Mouse (Mus musculus): Measurements from ENCODE around the gene Il1rap. TPM values are rescaled to one million over a fixed set of nuclear protein-coding genes. Genes with fewer than 3 reads are reported as not detected.

Gene Il1rap
- polyA plus RNA-seq, 1 experiment from 2014 or later, result 7.6 TPM

DNA sequence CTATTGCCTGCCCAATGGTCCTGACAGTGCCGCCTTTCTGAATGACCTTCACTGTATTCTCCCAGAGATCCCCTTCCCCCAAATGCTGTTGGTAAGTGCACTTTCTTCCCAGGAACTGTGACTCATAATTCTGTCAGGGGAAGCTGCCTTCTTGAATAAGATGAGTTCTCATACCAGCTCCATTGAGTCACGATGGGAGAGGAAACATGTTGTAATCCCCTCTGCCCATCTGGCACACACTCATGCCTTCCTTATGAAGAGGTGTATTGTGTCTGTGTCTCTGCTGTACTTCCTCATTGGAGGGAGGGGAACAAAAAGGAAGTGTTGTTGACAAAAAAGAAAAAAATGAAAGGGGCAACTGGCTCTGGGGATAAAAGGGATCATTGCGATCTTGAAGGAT lies 44.6 kb downstream of the Il1rap start:
- no peaks in the 10 kb centered on the region for H3K4me1 ChIP-seq (replicated peaks)
- no peak overlapping the region for H3K4me2 ChIP-seq
- 77% methylated on average over 3 of the region's 3 CpGs for WGBS
- no peak overlapping the region for H3K27ac ChIP-seq (replicated peaks)
- no peak overlapping the region for H3K9ac ChIP-seq
- no peaks in the 10 kb centered on the region for H3K9me3 ChIP-seq
- no peaks in the 10 kb centered on the region for H3K36me3 ChIP-seq
- no peaks in the 10 kb centered on the region for H3K27me3 ChIP-seq
- no peak for ATAC-seq (ENCODE audit: low read depth)
- H3K4me3 ChIP-seq, result no peak overlapping the region

DNA sequence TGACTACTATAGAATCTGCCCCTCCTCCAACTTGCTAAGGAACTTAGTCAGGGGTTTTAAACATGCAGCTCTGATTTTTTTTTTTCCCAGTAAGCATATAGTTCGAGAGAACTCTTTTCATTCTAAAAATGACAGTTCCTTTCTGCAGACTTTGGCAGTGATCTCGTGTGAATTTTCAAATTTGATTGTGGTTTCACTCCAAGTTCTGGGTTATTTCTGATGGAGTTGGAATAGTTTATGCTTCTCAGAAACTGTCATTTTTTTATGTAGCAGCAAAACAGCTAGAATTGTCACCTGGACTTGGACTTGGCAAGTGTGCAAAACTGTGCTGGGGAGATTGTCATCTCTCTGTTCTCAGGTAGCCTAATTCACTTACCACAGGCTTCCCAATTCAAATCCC lies 53.3 kb downstream of the Il1rap start:
- no peaks in the 10 kb centered on the region for H3K9me3 ChIP-seq
- WGBS, result 65% methylated on average over 2 of the region's 2 CpGs

DNA sequence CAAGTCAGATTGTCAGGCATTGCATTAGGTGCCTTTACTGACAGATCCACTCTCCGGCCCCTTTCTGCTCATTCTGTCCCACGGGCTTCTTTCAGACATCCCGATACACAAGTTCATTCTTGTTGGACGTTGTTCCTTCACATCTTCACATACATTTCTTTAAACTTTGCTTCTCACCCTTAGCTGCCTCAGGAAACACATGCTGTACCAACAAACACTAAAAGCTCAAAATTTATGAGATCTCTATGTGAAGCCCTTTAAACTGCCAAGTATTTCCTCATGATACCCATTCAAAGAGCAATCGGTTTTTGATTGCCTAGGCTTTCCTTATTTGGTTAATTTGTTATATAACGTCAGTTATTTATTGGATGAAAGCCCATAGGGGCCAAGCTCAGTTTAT lies 61.6 kb downstream of the Il1rap start:
- ATAC-seq (ENCODE audit: low read depth), result no peak
- Histone ChIP-seq H3K27me3 (no peaks in the 10 kb centered on the region), H3K36me3 (no peaks in the 10 kb centered on the region), H3K27ac (replicated peaks) (no peak overlapping the region), H3K4me3 (no peak overlapping the region), H3K9ac (no peak overlapping the region), H3K4me1 (replicated peaks) (no peaks in the 10 kb centered on the region), H3K9me3 (no peaks in the 10 kb centered on the region), H3K4me2 (no peak overlapping the region)
- 75% methylated on average over 6 of the region's 6 CpGs for WGBS

More for the DNA sequence above, 53.3 kb downstream of the Il1rap start:
- Histone ChIP-seq H3K27me3 (no peaks in the 10 kb centered on the region), H3K4me3 (no peak overlapping the region), H3K27ac (replicated peaks) (no peak overlapping the region), H3K9ac (no peak overlapping the region), H3K4me2 (no peak overlapping the region), H3K4me1 (replicated peaks) (no peaks in the 10 kb centered on the region), H3K36me3 (no peaks in the 10 kb centered on the region)
- ATAC-seq (ENCODE audit: low read depth), result no peak

DNA sequence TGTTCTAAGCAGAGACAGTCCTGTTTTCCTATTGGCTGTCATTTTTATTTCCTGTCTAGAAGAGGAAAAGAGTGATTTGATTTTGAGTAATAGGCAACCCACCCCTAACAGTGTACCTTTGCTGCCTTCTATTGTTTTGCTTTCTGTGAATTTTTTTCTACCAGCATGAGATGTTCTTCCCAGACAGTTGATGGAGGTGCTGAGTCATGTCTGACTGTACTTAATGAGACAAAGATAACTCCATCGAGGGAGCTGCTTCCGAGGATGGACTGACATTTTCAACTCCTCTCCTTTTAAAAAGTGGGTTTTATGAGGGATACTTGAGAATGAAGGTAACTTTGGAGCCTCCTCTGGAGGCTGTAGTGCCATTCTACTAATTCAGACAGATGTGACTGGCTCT lies 64.6 kb downstream of the Il1rap start:
- WGBS, result 81% methylated on average over 2 of the region's 2 CpGs
- no peaks in the 10 kb centered on the region for H3K36me3 ChIP-seq

DNA sequence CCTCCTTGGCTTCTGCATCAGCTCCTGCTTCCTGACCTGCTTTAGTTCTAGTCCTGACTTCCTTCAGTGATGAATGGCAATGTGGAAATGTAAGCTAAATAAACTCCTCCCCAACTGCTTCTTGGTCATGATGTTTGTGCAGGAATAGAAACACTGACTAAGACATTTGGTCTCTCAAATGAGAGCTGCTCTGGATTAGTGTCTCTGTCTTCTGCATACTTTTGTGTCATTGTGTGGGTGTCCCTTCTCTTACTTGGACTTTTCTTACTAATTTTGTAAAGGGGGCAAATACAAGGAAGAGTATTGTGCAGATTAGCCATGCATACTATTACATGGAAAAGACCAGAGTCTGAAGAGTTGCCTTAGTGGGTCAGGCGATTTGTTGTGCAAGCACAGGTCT lies 65.5 kb downstream of the Il1rap start:
- no peak overlapping the region for H3K27ac ChIP-seq (replicated peaks)
- no peaks in the 10 kb centered on the region for H3K36me3 ChIP-seq
- no peak for ATAC-seq (ENCODE audit: low read depth)
- no peaks in the 10 kb centered on the region for H3K4me1 ChIP-seq (replicated peaks)
- 80% methylated on average over 1 of the region's 1 CpGs for WGBS
- H3K4me2 ChIP-seq, result no peak overlapping the region
- H3K9me3 ChIP-seq, result no peaks in the 10 kb centered on the region
- no peaks in the 10 kb centered on the region for H3K27me3 ChIP-seq
- H3K9ac ChIP-seq, result no peak overlapping the region
- no peak overlapping the region for H3K4me3 ChIP-seq

More for the DNA sequence above, 64.6 kb downstream of the Il1rap start:
- Histone ChIP-seq H3K27me3 (no peaks in the 10 kb centered on the region), H3K9me3 (no peaks in the 10 kb centered on the region), H3K4me2 (no peak overlapping the region), H3K4me3 (no peak overlapping the region), H3K4me1 (replicated peaks) (no peaks in the 10 kb centered on the region), H3K9ac (no peak overlapping the region), H3K27ac (replicated peaks) (no peak overlapping the region)
- ATAC-seq (ENCODE audit: low read depth), result no peak

DNA sequence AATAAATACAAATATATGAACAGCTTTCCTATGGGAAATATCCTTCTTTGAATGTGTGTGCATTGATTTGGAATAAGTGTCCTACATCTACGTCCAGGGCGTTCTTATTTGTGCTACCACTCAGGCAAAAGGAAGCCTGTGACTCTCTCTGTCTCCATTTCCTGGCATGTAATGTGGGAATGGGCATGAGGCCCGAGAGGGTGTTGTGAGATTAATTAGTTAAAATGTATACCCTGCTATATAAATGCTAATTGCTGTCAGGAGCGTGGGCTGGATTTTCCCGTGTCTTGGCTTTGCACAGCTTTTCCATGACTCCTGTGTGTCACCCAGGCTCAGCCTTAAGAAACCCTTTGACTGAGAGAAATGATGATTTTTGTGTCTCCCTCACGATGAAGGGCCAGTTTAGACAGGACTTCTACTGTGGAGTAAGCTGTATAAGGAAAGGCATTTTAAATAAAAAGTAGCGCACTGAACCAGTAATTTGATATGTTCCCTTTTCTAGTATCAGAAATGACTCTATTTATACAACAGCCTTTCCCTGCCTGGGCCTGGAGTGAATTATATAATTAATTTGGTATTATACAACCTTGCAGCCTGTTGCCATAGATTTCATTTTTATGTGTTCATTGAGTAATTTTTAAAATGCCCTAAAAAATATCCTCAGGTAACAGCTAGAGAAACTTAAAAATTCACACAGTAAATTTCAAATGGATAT lies 81.4 kb downstream of the Il1rap start:
- 49% methylated on average over 7 of the region's 7 CpGs for WGBS
- Histone ChIP-seq H3K9ac (no peak overlapping the region), H3K9me3 (no peaks in the 10 kb centered on the region), H3K4me3 (no peak overlapping the region), H3K27me3 (no peaks in the 10 kb centered on the region), H3K27ac (replicated peaks) (no peak overlapping the region; the same call in 1 of the 2 replicates), H3K36me3 (no peaks in the 10 kb centered on the region), H3K4me1 (replicated peaks) (peaks cover 7% of the 10 kb centered on the region), H3K4me2 (no peak overlapping the region)
- peak; percentile 71 for ATAC-seq (ENCODE audit: low read depth)

DNA sequence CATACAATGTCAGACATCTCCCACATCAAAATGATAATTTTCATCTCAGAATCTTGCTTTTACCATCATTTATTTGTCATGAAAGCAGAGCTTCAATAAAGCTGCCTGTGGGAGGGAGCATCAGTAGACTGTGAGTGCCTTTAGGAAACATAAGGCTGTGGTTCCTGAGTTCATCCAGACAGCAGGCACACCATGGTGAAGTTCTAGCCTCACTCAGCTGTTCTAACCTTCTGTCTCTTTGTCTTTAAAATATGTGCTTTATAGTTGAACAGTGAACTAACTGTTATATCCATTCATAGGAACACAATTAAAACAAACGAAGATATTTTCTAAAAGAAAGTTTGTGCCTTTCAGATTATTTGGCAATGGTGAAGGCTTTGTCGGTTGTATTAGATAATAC lies 84.9 kb downstream of the Il1rap start:
- Histone ChIP-seq H3K27ac (replicated peaks) (no peak overlapping the region), H3K9ac (no peak overlapping the region), H3K9me3 (no peaks in the 10 kb centered on the region), H3K4me3 (no peak overlapping the region), H3K27me3 (no peaks in the 10 kb centered on the region), H3K4me1 (replicated peaks) (peaks cover 7% of the 10 kb centered on the region), H3K36me3 (no peaks in the 10 kb centered on the region), H3K4me2 (no peak overlapping the region)
- WGBS, result 91% methylated on average over 2 of the region's 2 CpGs
- no peak for ATAC-seq (ENCODE audit: low read depth)

DNA sequence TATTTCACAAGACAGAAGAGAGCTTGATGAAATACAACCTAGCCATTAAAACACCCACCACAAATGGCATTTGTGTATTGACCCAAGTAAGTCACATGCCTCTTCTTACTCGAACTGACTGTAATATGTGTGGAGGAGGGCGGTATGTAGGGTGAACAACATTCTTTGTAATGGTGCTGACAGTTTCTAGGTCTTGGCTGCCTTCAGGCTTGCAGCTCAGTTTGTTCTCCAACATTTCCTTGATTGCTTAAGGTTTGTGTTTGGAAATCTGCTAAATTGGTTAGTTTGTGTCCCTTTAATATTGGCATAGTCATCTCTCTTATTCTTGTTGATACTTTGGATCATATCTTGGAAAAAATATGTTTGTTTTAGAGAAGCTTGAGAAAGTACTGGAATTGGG lies 87.6 kb downstream of the Il1rap start:
- Histone ChIP-seq H3K9ac (no peak overlapping the region), H3K27me3 (no peaks in the 10 kb centered on the region), H3K4me2 (no peak overlapping the region), H3K36me3 (no peaks in the 10 kb centered on the region), H3K4me3 (no peak overlapping the region), H3K9me3 (no peaks in the 10 kb centered on the region), H3K27ac (replicated peaks) (no peak overlapping the region), H3K4me1 (replicated peaks) (no peaks in the 10 kb centered on the region)
- ATAC-seq (ENCODE audit: low read depth), result no peak
- 64% methylated on average over 2 of the region's 2 CpGs for WGBS

DNA sequence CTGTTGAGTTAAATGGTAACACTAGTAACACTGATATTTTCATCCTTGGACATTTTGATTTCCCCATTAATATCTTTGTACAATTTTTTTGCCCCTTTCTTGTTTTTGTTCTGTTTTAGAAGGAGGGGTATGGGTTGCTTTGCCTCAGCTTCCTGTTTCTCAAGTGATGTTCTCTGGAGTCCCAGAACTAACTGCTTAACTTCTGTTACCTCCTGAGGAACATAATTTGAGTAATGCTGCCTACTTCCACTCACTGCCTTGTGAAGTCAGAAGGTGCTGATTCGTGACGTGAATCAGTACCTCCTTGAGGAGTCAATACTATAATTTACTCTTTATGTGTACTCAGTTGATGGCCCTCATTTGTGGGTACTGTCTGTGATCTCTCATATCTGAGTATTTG lies 98.9 kb downstream of the Il1rap start:
- Histone ChIP-seq H3K4me1 (replicated peaks) (no peaks in the 10 kb centered on the region), H3K4me3 (no peak overlapping the region), H3K36me3 (no peaks in the 10 kb centered on the region), H3K4me2 (no peak overlapping the region), H3K27ac (replicated peaks) (no peak overlapping the region), H3K9me3 (no peaks in the 10 kb centered on the region), H3K27me3 (no peaks in the 10 kb centered on the region), H3K9ac (no peak overlapping the region)
- WGBS, result 84% methylated on average over 2 of the region's 2 CpGs
- no peak for ATAC-seq (ENCODE audit: low read depth)

DNA sequence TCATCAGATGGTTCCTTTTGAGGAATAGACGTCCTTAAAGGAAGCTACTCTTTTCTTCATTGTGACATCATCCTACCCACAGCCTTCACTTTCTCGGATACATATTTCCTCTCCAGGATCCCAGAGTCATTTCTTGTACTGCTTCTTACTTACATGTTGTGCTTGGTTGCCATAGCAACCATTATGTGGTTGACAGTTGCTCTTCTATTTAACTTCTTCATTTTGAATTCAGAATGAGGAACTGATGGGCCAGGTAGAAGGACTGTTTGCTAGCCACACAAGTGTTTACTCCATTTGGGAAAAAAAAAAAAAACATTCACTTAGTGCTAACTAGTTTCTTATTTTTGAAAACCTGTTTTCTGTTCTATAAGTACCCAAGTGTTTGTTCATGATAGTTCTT lies 108.3 kb downstream of the Il1rap start:
- Histone ChIP-seq H3K27me3 (no peaks in the 10 kb centered on the region), H3K9me3 (no peaks in the 10 kb centered on the region), H3K36me3 (no peaks in the 10 kb centered on the region), H3K4me3 (no peak overlapping the region), H3K4me1 (replicated peaks) (no peaks in the 10 kb centered on the region), H3K9ac (no peak overlapping the region), H3K27ac (replicated peaks) (no peak overlapping the region), H3K4me2 (no peak overlapping the region)
- ATAC-seq (ENCODE audit: low read depth), result no peak
- 79% methylated on average over 2 of the region's 2 CpGs for WGBS

DNA sequence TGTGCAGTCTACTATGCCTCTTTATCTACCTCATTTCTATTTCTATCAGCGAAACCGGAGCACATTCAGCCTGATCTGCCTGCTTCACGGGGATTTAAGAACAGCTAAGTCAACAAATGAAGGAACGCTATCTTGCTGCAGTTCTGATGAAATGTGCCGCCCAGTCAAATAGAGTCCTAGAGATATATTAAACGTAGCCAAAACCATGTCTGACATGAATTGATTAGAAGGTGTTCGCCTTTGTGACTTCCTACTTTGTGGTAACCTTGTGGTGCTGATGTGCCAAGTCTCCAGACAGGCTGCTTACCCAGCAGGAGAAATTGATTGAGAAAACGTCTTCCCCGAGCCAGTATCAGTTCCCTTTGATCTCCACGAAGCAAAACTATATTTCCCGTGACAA lies 109.8 kb downstream of the Il1rap start:
- Histone ChIP-seq H3K9me3 (no peaks in the 10 kb centered on the region), H3K27ac (replicated peaks) (no peak overlapping the region), H3K4me2 (no peak overlapping the region), H3K27me3 (no peaks in the 10 kb centered on the region), H3K36me3 (no peaks in the 10 kb centered on the region), H3K4me1 (replicated peaks) (no peaks in the 10 kb centered on the region), H3K9ac (no peak overlapping the region), H3K4me3 (no peak overlapping the region)
- ATAC-seq (ENCODE audit: low read depth), result no peak
- WGBS, result 79% methylated on average over 11 of the region's 11 CpGs

DNA sequence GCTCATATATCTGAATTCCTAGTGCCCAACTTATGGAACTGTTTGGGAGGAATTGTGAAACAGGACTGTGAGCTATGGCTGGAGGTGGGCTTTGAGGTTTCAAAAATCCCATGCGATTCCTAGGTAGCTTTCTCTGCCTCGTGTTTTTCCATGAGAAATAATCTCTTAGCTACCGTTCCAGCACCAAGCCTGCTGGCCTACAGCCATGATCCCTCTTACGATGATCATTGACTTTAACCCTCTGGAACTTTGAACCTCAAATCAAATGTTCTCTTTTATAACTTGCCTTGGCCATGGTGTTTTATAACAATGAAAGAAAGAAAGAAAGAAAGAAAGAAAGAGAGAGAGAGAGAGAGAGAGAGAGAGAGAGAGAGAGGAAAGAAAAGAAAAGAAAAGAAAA lies 116.6 kb downstream of the Il1rap start:
- WGBS, result 92% methylated on average over 4 of the region's 4 CpGs
- Histone ChIP-seq H3K9me3 (no peaks in the 10 kb centered on the region), H3K9ac (no peak overlapping the region), H3K36me3 (no peaks in the 10 kb centered on the region), H3K27ac (replicated peaks) (no peak overlapping the region), H3K27me3 (no peaks in the 10 kb centered on the region), H3K4me1 (replicated peaks) (no peaks in the 10 kb centered on the region), H3K4me3 (no peak overlapping the region), H3K4me2 (no peak overlapping the region)
- ATAC-seq (ENCODE audit: low read depth), result no peak

DNA sequence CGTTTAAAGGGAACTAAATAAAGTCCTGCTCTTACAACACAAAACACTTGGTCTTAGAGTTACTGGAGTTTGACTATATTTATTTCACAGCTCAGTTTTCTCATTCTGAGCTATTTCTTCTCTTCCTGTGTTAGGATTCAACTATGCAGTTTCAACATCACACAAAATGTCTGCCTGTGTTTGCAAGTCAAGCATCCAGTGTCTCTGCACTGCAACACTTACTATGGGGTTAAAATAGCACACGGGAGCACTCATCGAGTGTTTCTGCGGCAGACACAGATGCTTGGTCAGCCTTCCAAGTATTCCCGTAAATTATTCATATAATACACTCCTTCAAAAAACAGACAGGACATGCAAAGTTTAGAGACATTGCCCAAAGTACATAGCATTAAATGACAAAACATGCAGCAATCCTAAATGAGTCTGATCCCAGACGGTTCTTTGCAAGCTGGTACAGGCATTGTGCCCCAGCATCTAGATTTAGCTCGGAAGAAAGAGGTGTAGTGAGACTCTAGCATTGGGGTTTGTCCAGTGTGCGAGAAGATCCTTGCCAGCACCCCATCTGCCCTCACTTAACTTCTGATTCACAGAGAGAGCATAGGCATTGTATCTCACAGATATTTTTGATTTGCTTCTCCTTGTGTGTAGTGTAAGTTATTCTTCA lies 119.1 kb downstream of the Il1rap start:
- no peak overlapping the region for H3K9ac ChIP-seq
- no peaks in the 10 kb centered on the region for H3K27me3 ChIP-seq
- H3K4me1 ChIP-seq (replicated peaks), result no peaks in the 10 kb centered on the region
- H3K9me3 ChIP-seq, result no peaks in the 10 kb centered on the region
- no peak overlapping the region for H3K4me3 ChIP-seq
- H3K36me3 ChIP-seq, result no peaks in the 10 kb centered on the region
- H3K4me2 ChIP-seq, result no peak overlapping the region
- WGBS, result 82% methylated on average over 8 of the region's 8 CpGs
- ATAC-seq (ENCODE audit: low read depth), result no peak
- H3K27ac ChIP-seq (replicated peaks), result no peak overlapping the region

Measured in neural tube, embryonic 13.5 days (tissue).